Mouse (Mus musculus): ENCODE measurements around the gene 1700023F06Rik.
A peak's percentile ranks its signal among the peaks of the same experiment; 100 is the strongest.

The 1700023F06Rik gene

DNA sequence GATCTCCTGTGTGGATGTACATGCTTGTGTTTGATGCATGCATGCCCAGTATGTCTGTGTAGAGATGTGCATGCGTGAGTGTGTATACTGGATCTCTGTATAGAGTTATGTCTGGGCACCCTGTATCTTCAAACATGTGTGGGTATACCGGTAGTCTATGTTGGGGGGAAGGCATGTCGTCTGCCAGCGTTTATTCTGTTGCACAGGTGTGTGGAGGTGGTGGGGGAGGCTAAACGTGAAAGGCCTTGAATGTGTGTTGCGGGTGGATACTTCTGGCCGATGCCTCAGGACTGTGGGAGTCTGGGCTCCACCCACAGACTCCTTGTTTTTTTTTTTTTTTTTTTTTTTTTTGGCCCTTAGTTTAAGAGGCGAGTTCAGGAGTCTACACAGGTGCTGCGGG, 27.0 kb downstream of the 1700023F06Rik start:
- no peak for DNase-seq (ENCODE audit: low spot score)

DNA sequence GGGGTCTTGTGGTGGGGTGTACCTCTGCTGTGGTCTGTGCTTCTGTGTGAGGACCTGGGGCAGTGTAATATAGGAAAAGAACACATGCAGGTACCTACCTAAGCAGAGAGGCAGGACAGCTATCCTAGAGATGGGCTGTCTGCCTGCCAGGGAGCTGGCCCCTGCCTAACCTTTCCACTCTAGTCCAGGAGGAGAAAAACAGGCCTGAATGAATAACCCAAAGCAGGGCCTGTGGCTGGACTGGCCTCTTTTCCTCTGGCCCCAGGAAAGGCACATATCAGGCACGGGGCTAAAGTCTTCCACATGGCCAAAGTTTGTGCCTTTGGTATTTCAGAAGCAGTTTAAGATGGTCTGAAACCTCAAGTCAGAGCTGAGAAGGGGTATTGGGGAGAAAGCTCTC, 27.9 kb downstream of the 1700023F06Rik start:
- no peak for DNase-seq (ENCODE audit: low spot score)

GRCm38 (mm10) chr11:103178748-103179147, 29.6 kb downstream of the 1700023F06Rik start:
- DNase-seq (ENCODE audit: low spot score), result no peak

DNA sequence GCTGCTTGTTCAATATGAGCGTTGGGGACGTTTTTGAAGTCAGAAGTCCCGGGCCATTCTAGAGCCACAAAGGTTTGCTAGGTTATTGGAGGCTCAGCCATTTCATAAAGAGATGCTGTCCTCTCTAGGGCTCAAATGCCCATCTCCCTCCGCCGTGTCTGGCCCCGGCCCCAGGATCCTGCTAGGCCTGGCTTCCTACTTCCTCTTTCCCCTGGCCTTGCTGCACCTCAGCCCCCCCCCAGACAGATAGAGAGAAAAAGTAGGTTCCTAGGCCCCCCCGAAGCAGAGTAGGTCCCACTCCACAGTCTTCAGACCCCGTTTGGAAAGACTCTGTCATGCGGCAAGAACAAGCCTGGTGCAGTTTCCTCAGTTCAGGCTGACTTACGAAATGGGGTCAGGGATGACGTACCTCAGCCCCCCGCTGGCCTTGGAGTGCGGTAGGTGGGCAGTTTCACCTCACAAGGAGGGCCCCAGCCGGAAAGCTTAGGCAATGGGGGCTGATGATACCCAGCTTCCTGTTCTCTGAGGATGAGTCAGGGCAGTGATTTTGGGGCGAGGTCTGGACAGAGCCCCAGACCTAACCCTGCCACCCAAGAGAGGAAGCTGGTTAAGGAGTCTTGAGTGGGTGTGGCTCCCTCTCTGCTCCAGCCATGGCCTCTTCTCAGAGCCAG, 30.4 kb downstream of the 1700023F06Rik start:
- peak; percentile 77 for DNase-seq (ENCODE audit: low spot score)

DNA sequence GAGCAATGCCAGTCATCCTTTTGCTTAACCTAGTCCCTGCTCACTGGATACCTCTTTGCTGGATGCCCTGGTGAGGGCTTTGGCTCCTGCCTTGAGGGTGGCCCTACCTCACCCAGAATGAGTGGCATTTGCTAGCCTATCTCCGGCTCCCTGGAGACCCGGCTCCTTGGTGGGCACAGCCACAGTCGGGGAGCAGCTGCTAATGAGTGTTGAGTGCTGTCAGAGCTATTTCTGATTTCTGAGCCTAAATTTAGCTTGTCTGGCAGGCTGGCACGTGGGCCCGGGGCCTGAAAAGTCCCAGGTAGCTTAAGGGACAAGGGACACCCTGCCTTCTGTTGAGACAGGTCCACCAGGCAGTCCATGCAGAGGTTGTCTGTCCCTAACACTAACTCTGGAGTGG, 31.1 kb downstream of the 1700023F06Rik start:
- no peak for DNase-seq (ENCODE audit: low spot score)

GRCm38 (mm10) chr11:103176510-103176909, 31.8 kb downstream of the 1700023F06Rik start:
- DNase-seq (ENCODE audit: low spot score), result no peak

GRCm38 (mm10) chr11:103175688-103176442, 32.5 kb downstream of the 1700023F06Rik start:
- DNase-seq (ENCODE audit: low spot score), result no peak

GRCm38 (mm10) chr11:103174891-103175391, 33.4 kb downstream of the 1700023F06Rik start:
- peak; percentile 98 for DNase-seq (ENCODE audit: low spot score)

DNA sequence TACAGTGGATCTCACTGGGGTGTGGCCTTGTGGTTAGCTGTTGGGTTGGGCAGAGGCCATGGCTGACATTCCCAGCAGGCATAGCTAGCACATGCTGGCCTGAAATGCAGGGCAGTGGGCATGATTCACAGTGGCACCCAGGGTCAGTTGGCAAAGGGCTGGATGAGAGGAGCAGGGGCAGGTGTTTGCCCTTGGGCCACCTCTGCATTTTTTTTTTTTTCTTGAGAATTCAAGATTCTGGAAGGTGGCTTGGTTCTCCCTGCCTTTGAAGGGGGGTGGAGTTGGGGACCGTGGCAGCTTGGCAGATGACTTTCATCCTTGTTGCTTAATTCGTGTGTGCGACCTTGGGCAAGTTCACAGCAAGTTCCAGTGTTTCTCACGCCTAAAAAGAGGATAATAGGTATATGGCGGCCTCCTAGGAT, 33.9 kb downstream of the 1700023F06Rik start:
- DNase-seq (ENCODE audit: low spot score), result no peak

GRCm38 (mm10) chr11:103173771-103174344, 34.5 kb downstream of the 1700023F06Rik start:
- DNase-seq (ENCODE audit: low spot score), result no peak

DNA sequence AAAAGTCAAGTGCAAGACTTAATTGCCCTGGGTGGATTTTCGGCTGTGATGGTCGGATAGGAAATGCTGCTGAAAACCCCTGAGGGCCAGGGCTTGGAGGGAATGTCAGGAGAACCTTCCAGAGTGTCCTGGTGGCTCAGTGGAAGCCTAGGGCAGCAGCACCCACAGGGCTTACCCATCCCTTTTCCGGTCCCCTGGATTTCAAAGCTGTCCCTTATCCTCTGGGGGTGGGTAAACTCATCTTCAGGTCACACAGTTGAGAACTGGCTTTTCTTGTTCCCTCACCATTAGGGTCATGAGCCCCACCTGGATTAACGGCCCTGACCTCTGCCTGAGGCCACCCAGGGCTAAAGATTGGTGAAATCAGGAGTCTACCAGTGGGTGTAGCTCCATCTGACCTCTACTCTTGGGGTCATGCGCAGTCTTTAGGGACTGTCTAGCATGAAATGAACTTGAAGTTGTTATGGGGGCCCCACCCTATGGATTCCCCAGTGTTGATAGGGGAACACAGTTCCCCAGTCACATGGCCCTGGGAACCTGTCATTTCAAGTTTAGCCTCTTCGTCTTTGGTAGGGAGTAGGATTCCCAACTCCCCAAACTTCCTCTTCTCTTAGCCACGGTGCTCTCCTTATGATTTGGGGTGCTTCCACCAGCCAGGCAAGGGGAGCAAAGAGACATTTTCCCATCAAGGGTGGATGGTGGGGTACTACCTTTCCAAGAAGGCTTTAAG, 35.2 kb downstream of the 1700023F06Rik start:
- no peak for DNase-seq (ENCODE audit: low spot score)

DNA sequence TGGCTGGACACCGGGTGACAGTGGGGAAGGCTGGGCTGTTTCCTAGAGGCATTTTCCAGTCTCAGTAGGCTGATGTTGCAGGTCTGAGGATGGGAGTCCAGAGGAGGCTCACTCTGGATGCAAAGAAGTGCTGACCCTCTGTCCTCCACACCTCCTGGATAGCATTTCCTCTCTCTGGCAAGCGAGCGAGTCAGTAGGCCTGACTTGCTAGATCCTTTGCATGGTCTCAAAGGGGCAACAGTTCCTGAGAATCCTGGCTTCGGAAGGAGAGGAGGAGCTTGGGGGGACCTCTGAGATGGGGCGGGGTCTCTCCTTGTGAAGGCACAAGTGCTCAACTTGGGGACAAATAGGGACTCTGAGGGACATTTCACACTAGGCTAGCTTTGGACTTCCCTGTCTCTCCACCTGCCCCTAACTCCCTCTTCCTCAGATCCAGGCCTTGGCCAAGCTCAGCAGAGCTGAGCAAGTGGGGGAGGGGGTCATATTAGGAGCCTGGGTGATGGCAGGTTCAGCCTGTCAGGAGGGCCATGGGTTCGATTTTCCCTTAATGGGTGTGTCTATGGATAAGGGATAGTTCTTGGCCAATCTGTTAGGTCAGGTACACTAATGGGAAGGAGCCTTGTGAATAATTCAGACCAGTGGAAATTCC, 35.8 kb downstream of the 1700023F06Rik start:
- no peak for DNase-seq (ENCODE audit: low spot score)

GRCm38 (mm10) chr11:103171703-103172391, 36.5 kb downstream of the 1700023F06Rik start:
- no peak for DNase-seq (ENCODE audit: low spot score)

GRCm38 (mm10) chr11:103171286-103171620, 37.1 kb downstream of the 1700023F06Rik start:
- no peak for DNase-seq (ENCODE audit: low spot score)

GRCm38 (mm10) chr11:103170494-103171285, 37.7 kb downstream of the 1700023F06Rik start, which contains the start of gene Fmnl1:
Gene Fmnl1 (plus strand): TSS chr11:103171107.
- peak; percentile 58 for DNase-seq (ENCODE audit: low spot score)

DNA sequence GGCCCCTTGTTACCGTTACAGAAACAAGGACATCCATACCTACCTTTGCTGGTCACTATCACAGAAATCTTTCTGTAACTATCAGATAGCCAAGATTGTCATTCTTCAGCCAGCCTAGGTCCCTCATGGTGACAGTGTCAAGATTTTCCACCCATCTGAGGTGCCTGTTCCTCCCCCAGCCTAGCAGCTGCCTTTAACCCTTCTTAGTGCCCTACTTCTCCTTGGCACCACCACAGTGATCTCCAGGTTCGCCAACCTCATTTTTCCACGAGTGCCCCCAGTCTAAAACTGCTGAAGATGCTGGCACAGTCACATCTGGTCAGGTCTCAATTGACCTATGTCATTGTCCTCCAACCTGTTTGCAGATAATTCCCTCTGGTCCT, 38.3 kb downstream of the 1700023F06Rik start:
- DNase-seq (ENCODE audit: low spot score), result no peak

DNA sequence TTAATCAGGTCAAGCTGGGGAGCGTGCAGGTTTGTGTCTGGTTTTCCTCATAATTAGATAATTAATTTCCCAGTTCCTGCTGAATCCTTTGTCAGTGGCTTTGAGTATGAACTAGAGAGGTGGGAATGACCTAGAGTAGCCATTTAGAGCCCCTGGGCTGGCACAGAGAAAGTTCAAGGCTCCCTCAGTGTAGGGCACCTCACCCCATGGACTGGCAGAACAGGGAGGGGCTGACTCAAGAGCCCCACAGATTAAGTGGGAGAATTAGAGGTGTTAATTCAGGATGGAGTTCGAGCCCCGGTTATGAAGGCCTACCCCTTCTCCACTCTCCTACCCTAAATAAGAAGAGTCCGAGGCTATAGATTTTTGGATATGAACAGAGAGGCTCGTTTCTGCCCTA, 38.7 kb downstream of the 1700023F06Rik start:
- DNase-seq (ENCODE audit: low spot score), result no peak

DNA sequence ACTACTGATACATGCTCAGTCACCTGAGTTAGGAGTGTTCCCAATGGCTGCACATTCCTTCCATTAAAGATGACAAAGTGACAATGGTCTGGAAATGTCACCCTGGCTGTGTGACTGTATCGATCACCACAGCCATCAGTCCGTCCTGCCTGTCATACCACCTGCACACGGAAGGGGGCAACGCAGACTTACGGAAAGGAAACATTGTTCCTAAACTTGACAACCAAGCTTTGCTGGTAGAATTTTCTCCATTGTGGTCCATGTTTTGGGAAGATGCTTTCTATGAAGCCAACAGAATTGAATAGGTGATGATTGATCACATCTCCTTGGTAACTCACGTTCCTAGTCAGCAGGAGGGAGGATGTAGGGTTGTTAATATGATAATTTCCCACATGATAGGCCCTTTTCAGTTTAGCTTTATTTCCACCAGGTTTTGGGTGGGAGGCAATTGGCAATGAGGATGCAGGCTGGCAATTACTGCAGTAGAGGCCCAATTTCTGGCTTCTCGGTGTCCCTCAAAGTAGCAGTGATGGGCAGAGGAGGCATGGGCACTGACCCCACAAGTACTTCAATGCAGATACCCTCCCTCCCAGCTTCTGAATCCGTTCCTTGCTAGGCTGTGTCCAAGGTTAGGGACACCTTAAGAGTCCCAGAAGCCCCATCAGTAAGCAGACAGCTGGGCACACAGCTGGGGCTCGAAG, 39.5 kb downstream of the 1700023F06Rik start:
- DNase-seq (ENCODE audit: low spot score), result peak; percentile 78

GRCm38 (mm10) chr11:103164391-103164790, 44.0 kb downstream of the 1700023F06Rik start:
- peak; percentile 68 for DNase-seq (ENCODE audit: low spot score)

GRCm38 (mm10) chr11:103162132-103162531, 46.2 kb downstream of the 1700023F06Rik start:
- peak; percentile 60 for DNase-seq (ENCODE audit: low spot score)

Data from T-cell, adult 2 months (primary cell).